Mouse (Mus musculus) kidney, postnatal 0 days (tissue): ENCODE results near the gene Slc22a23. TPM values are rescaled to one million over a fixed set of nuclear protein-coding genes. Genes with fewer than 3 reads are reported as not detected.

Source experiments
- ATAC-seq: fragments of 200-750 bp; cut with Nextera tagmentation; replicated peaks from 2 replicates; pipeline ENCODE4 v1.8.0; 2017; ENCODE audit warnings: low read depth, moderate number of reproducible peaks, moderate TSS enrichment, moderate library complexity; ENCODE audit not compliant: low FRiP score
- DNase-seq: peaks from one replicate; pipeline ENCODE4 v3.0.0-alpha.2; 2016; ENCODE audit warnings: low spot score
- H3K27ac ChIP-seq: fragments of 300-500 bp; sonication (generic); 2 replicates; pipeline ENCODE4 v1.5.1; 2014; ENCODE audit warnings: mild to moderate bottlenecking
- H3K27me3 ChIP-seq: fragments of 300-500 bp; sonication (generic); 2 replicates; pipeline ENCODE4 v1.6.1; 2014; ENCODE audit warnings: low read length, mixed read lengths; ENCODE audit not compliant: insufficient read depth
- H3K36me3 ChIP-seq: fragments of 300-500 bp; sonication (generic); 2 replicates; pipeline ENCODE4 v1.6.1; 2014; ENCODE audit warnings: low read length, mixed read lengths; ENCODE audit not compliant: insufficient read depth
- H3K4me1 ChIP-seq: fragments of 300-500 bp; sonication (generic); replicated peaks from 2 replicates; pipeline ENCODE4 v1.6.1; 2014; ENCODE audit warnings: antibody characterized with exemption, low read length, mixed read lengths; ENCODE audit not compliant: insufficient read depth
- H3K4me2 ChIP-seq: fragments of 300-500 bp; sonication (generic); 2 replicates; pipeline ENCODE4 v1.6.1; 2014; ENCODE audit warnings: mild to moderate bottlenecking, low read length, moderate library complexity, mixed read lengths
- H3K4me3 ChIP-seq: fragments of 300-500 bp; sonication (generic); replicated peaks from 2 replicates; pipeline ENCODE4 v1.5.1; 2014; ENCODE audit warnings: low read depth, low read length
- H3K9ac ChIP-seq: fragments of 300-500 bp; sonication (generic); 2 replicates; pipeline ENCODE4 v1.6.1; 2014; ENCODE audit warnings: low read depth, low read length
- H3K9me3 ChIP-seq: fragments of 300-500 bp; sonication (generic); replicated peaks from 2 replicates; pipeline ENCODE4 v1.6.1; 2016; ENCODE audit warnings: low read length, inconsistent platforms, mixed read lengths
- CTCF ChIP-seq: IDR thresholded peaks from 2 replicates; pipeline ENCODE4 v1.5.1; 2016; ENCODE audit warnings: antibody characterized with exemption, low read depth, mild to moderate bottlenecking, moderate library complexity
- WGBS: fragments of 180-500 bp; shearing (Covaris S2); extraction: QIAGEN DNeasy Blood & Tissue Kit; methylation state at CpG from one replicate; pipeline ENCODE4 v1.1.7; 2014; 5-methylcytosine and 5-hydroxymethylcytosine counted together
- polyA plus RNA-seq: library from polyadenylated mRNA; unstranded; fragments of >200 nt; fragmentation: Nextera tagmentation; extraction: Ambion mirVana; gene quantifications from 2 replicates; pipeline ENCODE4 v1.2.1, GENCODE M21; 2015

Slc22a23 gene
- polyA plus RNA-seq, 1 experiment from 2014 or later, result 4.3 TPM

- Histone ChIP-seq H3K9me3 (no peaks in the 10 kb centered on the region), H3K9ac (no peak overlapping the region), H3K4me3 (no peak overlapping the region), H3K4me2 (no peak overlapping the region), H3K36me3 (no peaks in the 10 kb centered on the region), H3K4me1 (peaks cover 17% of the 10 kb centered on the region), H3K27ac (0 out of 2 replicates have a peak overlapping the region, but pooled peaks have one; percentile 36), H3K27me3 (no peaks in the 10 kb centered on the region)
- DNase-seq (peak; percentile 78), ATAC-seq (no peak; the same call in 1 of the 2 replicates)
- 8% methylated on average over 7 of the region's 7 CpGs for WGBS
- TF ChIP-seq CTCF, result no peak
These were observed 122.0 kb downstream of the Slc22a23 start for GRCm38 (mm10) chr13:34222985-34223384.

GRCm38 (mm10) chr13:34219728-34220127, 125.3 kb downstream of the Slc22a23 start:
- no peak for DNase-seq
- 25% methylated on average over 3 of the region's 3 CpGs for WGBS
- no peak for ATAC-seq

DNA sequence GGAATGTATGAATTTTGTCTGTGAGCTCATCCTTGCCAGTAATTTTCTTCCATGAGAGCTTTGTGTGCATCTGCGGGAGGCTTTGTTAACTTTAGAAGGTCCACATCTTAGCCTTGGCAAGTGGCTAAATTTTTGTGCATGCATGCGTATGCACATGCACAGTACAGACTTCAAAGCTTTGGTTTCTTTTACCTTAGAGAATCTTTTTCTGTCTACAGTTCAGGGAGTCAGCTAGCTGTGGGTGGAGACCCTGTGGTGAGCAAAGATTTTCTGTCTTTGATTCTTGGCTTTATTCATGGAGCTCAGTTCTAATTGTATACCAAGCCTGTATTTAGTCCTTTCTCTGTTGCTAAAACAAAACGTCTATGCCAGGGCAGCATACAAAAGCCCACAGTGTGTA, 126.2 kb downstream of the Slc22a23 start:
- DNase-seq (no peak), ATAC-seq (no peak)
- H3K27ac ChIP-seq, result no peak overlapping the region
- H3K4me1 ChIP-seq, result peaks cover 7% of the 10 kb centered on the region; the same call in 1 of the 2 replicates
- H3K27me3 ChIP-seq, result no peaks in the 10 kb centered on the region
- H3K4me3 ChIP-seq, result no peak overlapping the region
- H3K4me2 ChIP-seq, result no peak overlapping the region
- no peak overlapping the region for H3K9ac ChIP-seq
- no peaks in the 10 kb centered on the region for H3K9me3 ChIP-seq
- no peaks in the 10 kb centered on the region for H3K36me3 ChIP-seq
- WGBS, result 81% methylated on average over 3 of the region's 3 CpGs
- no peak for TF ChIP-seq CTCF

More at GRCm38 (mm10) chr13:34219728-34220127, 125.3 kb downstream of the Slc22a23 start:
- Histone ChIP-seq H3K9me3 (no peaks in the 10 kb centered on the region), H3K9ac (no peak overlapping the region), H3K4me1 (peaks cover 10% of the 10 kb centered on the region; the same call in 1 of the 2 replicates), H3K4me3 (no peak overlapping the region), H3K4me2 (no peak overlapping the region), H3K27ac (no peak overlapping the region), H3K27me3 (no peaks in the 10 kb centered on the region), H3K36me3 (no peaks in the 10 kb centered on the region)
- TF ChIP-seq CTCF, result no peak

- TF ChIP-seq CTCF, result no peak
- ATAC-seq (no peak), DNase-seq (no peak)
- Histone ChIP-seq H3K4me1 (no peaks in the 10 kb centered on the region), H3K9me3 (no peaks in the 10 kb centered on the region), H3K4me2 (no peak overlapping the region), H3K27me3 (no peaks in the 10 kb centered on the region), H3K4me3 (no peak overlapping the region), H3K27ac (no peak overlapping the region), H3K9ac (no peak overlapping the region), H3K36me3 (no peaks in the 10 kb centered on the region)
- 83% methylated on average over 3 of the region's 3 CpGs for WGBS
These were observed 130.1 kb downstream of the Slc22a23 start for GRCm38 (mm10) chr13:34214855-34215254.

DNA sequence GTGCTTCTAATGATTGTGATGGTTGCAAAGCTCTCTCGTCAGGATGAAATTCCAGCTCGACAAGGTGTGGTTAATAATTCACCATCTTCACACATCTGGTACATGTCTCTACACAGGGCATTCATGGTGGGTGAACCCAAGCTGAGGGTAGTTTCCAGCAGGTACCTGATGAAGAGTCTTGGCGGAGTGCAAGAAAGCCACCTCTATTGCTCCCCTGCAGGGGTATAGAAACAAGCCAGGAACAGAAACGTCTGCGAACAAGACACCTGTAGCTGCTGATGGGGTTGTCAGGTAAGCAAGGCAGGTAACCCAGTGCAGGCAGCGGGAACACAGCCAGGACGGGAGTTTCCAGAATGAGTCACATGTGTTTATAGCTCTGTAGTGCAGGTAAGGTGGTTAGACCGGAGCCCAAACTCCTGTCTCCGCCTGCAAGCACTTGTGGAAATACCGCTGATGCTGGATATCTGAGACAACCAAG, 132.2 kb downstream of the Slc22a23 start:
- ATAC-seq (peak; percentile 81), DNase-seq (peak; percentile 39)
- H3K4me3 ChIP-seq, result no peak overlapping the region
- no peaks in the 10 kb centered on the region for H3K9me3 ChIP-seq
- H3K36me3 ChIP-seq, result no peaks in the 10 kb centered on the region
- H3K4me1 ChIP-seq, result no peaks in the 10 kb centered on the region
- WGBS, result 50% methylated on average over 10 of the region's 10 CpGs
- no peak overlapping the region for H3K9ac ChIP-seq
- no peaks in the 10 kb centered on the region for H3K27me3 ChIP-seq
- no peak for TF ChIP-seq CTCF
- peak overlapping the region; percentile 54; the same call in 1 of the 2 replicates for H3K27ac ChIP-seq
- H3K4me2 ChIP-seq, result no peak overlapping the region

DNA sequence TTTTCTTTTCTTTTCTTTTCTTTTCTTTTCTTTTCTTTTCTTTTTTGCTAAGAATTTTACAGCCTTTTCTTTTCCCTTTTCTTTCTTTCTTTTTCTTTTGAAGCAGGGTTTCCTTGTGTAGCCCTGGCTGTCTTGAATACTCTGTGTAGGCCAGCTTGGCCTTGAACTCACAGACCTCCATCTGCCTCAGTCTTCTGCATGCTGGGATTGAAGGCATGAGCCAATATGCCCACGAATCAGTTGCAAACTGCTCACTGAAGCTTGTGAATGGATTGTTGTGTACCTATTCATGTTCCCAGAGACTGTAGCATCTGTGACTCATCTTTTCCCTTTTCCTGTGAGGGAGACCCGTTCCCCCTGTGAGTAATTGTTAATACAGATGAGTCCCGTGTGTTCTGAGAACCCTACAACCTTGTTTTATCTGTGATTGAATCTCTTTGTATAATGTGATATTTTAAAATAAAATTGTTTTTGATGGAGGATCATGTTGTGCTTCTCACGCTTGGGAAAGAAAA, 133.7 kb downstream of the Slc22a23 start:
- 70% methylated on average over 4 of the region's 4 CpGs for WGBS

More for the DNA sequence above, 133.7 kb downstream of the Slc22a23 start:
- no peak for TF ChIP-seq CTCF
- ATAC-seq (no peak), DNase-seq (no peak)
- no peak overlapping the region for H3K4me3 ChIP-seq
- no peaks in the 10 kb centered on the region for H3K36me3 ChIP-seq
- no peak overlapping the region for H3K27ac ChIP-seq
- H3K4me1 ChIP-seq, result no peaks in the 10 kb centered on the region
- H3K9ac ChIP-seq, result no peak overlapping the region
- no peak overlapping the region for H3K4me2 ChIP-seq
- no peaks in the 10 kb centered on the region for H3K27me3 ChIP-seq
- H3K9me3 ChIP-seq, result no peaks in the 10 kb centered on the region
